Mouse (Mus musculus): ENCODE results near the gene Ank3. TPM values are rescaled to one million over a fixed set of nuclear protein-coding genes. Genes with fewer than 3 reads are reported as not detected.
A peak's percentile ranks its signal among the peaks of the same experiment; 100 is the strongest.

Gene Ank3
- polyA plus RNA-seq, 1 experiment, result 9.3 TPM

DNA sequence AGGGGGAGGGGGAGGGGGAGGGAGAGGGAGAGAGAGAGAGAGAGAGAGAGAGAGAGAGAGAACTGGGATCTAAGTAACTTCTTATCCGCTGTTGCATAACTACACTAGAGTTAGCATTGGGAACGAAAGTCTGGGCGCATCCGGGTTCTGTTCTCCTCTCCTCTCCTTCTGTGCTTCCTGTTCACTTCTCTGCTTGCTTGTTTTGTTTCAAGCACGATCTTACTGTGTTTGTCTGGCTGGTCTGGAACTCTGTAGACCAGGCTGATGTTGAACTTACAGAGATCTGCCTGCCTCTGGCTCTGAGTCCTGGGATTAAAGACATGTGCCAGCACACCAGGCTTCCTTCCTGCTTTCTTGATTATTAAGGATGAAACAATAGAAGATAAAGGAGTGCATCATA is 519.1 kb downstream of the Ank3 start:
- 83% methylated on average over 5 of the region's 5 CpGs for WGBS
- no peak overlapping the region for H3K4me3 ChIP-seq (ENCODE audit: low read depth, low read length)
- H3K27me3 ChIP-seq (ENCODE audit: control insufficient read depth, insufficient read depth, low read length), result no peaks in the 10 kb centered on the region
- no peak overlapping the region for H3K27ac ChIP-seq (ENCODE audit: insufficient read depth, low read depth, low read length)
- H3K36me3 ChIP-seq (ENCODE audit: control insufficient read depth, insufficient read depth, low read length), result no peaks in the 10 kb centered on the region
- TF ChIP-seq CTCF (IDR thresholded peaks at IDR 0.05; ENCODE audit: extremely low read depth, insufficient read length, insufficient replicate concordance, low read depth, low read length) (no peak), POLR2A (IDR thresholded peaks at IDR 0.05; ENCODE audit: low read depth, low read length) (no peak)
- H3K4me1 ChIP-seq (ENCODE audit: control insufficient read depth, insufficient read depth, insufficient read length, low read length), result peaks cover 23% of the 10 kb centered on the region

DNA sequence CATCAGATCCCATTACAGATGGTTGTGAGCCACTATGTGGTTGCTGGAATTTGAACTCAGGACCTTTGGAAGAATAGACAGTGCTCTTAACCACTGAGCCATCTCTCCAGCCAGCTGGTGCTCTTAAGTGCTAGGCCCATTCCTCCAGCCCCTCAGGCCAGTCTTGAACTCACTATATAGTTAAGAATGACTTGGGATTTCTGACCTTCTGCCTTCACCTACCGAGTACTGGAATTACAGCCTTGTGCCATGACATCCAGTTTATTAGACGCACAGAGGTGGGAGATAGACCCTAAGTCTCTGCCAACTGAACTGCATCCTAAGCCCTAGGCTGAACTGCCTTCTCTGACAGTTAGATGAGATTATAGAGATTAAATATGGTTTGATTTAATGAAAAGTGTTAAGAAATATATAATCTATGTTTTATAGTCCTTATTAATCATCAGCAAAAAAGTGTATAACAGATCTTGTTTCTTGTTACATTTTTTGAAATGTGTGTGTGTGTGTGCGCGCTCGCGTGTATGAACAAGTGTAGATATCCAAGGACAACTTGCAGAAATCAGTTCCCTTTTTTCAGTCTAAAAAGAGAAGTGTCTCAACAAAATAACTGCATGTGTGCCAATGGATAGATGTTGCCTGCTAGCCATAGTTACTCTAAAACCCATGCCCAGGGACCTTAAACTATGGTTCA is 520.0 kb downstream of the Ank3 start:
- no peaks in the 10 kb centered on the region for H3K36me3 ChIP-seq (ENCODE audit: control insufficient read depth, insufficient read depth, low read length)
- no peak for TF ChIP-seq CTCF (IDR thresholded peaks at IDR 0.05; ENCODE audit: extremely low read depth, insufficient read length, insufficient replicate concordance, low read depth, low read length)
- no peak for TF ChIP-seq POLR2A (IDR thresholded peaks at IDR 0.05; ENCODE audit: low read depth, low read length)
- 90% methylated on average over 6 of the region's 6 CpGs for WGBS
- H3K27me3 ChIP-seq (ENCODE audit: control insufficient read depth, insufficient read depth, low read length), result no peaks in the 10 kb centered on the region
- H3K4me1 ChIP-seq (ENCODE audit: control insufficient read depth, insufficient read depth, insufficient read length, low read length), result peaks cover 23% of the 10 kb centered on the region
- H3K4me3 ChIP-seq (ENCODE audit: low read depth, low read length), result no peak overlapping the region
- H3K27ac ChIP-seq (ENCODE audit: insufficient read depth, low read depth, low read length), result no peak overlapping the region

DNA sequence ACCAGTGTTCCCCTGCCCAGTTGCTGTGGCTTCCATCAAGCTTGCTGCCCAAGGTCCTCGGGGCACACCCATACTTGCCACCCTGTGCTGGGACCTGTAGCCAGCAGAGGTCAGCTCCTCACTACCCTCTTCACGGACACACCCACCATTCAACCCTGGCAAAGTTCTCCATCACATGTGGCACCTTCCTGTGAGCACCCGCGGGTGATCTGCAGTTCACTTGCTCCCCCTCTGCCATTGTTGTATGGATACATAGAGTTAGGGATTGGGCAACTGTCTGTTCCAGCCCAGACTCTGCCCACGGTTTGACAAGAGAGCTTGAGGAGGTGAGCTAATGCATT is 520.5 kb downstream of the Ank3 start:
- 49% methylated on average over 5 of the region's 5 CpGs for WGBS
- Histone ChIP-seq H3K4me1 (ENCODE audit: control insufficient read depth, insufficient read depth, insufficient read length, low read length) (peaks cover 25% of the 10 kb centered on the region), H3K27me3 (ENCODE audit: control insufficient read depth, insufficient read depth, low read length) (no peaks in the 10 kb centered on the region), H3K36me3 (ENCODE audit: control insufficient read depth, insufficient read depth, low read length) (no peaks in the 10 kb centered on the region), H3K4me3 (ENCODE audit: low read depth, low read length) (no peak overlapping the region), H3K27ac (ENCODE audit: insufficient read depth, low read depth, low read length) (no peak overlapping the region)
- TF ChIP-seq CTCF (IDR thresholded peaks at IDR 0.05; ENCODE audit: extremely low read depth, insufficient read length, insufficient replicate concordance, low read depth, low read length), result no peak

DNA sequence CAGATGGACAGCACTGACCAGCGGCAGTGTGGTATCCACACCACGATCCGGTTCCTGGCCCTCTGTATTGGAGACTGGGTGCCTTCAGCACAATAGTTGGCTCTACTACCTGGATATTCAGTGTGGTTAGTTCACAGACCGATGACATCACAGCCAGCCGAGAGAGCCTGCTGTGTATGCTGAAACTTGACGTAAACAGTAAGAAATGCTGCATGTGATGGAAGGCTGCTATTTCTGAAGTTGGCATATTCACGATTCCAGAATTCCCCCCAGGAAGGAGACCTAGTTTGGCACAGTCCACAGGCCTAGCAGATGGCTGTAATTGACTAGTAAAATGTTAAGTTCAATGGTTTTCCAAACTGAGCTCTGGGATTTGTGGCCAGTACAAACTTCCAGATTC is 521.2 kb downstream of the Ank3 start:
- Histone ChIP-seq H3K27me3 (ENCODE audit: control insufficient read depth, insufficient read depth, low read length) (no peaks in the 10 kb centered on the region), H3K4me3 (ENCODE audit: low read depth, low read length) (no peak overlapping the region), H3K27ac (ENCODE audit: insufficient read depth, low read depth, low read length) (no peak overlapping the region), H3K4me1 (ENCODE audit: control insufficient read depth, insufficient read depth, insufficient read length, low read length) (peaks cover 25% of the 10 kb centered on the region), H3K36me3 (ENCODE audit: control insufficient read depth, insufficient read depth, low read length) (no peaks in the 10 kb centered on the region)
- TF ChIP-seq POLR2A (IDR thresholded peaks at IDR 0.05; ENCODE audit: low read depth, low read length) (no peak), CTCF (IDR thresholded peaks at IDR 0.05; ENCODE audit: extremely low read depth, insufficient read length, insufficient replicate concordance, low read depth, low read length) (no peak)
- 81% methylated on average over 7 of the region's 7 CpGs for WGBS

DNA sequence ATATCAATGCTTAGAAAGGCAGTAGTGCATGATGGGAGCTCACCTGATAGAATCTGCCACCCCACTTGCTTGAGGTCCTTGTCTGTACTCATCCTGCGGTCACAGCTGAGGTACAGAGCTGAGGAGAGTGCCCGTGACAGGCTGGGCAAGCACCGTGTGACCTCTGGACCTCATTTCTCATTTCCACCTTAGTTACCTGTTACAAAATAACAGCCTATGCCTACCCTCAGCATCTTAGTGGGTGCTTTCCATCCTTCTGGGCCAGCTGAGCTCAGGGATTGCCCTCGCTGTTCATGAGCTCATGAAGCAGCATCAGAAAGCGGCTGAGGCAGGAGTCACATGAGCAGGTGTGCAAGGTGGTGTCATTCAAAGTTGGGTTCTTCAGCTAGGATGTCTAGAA is 523.5 kb downstream of the Ank3 start:
- H3K4me3 ChIP-seq (ENCODE audit: low read depth, low read length), result no peak overlapping the region
- peaks cover 20% of the 10 kb centered on the region for H3K4me1 ChIP-seq (ENCODE audit: control insufficient read depth, insufficient read depth, insufficient read length, low read length)
- peak overlapping the region; percentile 16; the same call in 1 of the 2 replicates for H3K27ac ChIP-seq (ENCODE audit: insufficient read depth, low read depth, low read length)
- WGBS, result 64% methylated on average over 5 of the region's 5 CpGs
- no peaks in the 10 kb centered on the region for H3K36me3 ChIP-seq (ENCODE audit: control insufficient read depth, insufficient read depth, low read length)
- H3K27me3 ChIP-seq (ENCODE audit: control insufficient read depth, insufficient read depth, low read length), result no peaks in the 10 kb centered on the region
- no peak for TF ChIP-seq CTCF (IDR thresholded peaks at IDR 0.05; ENCODE audit: extremely low read depth, insufficient read length, insufficient replicate concordance, low read depth, low read length)
- no peak for TF ChIP-seq POLR2A (IDR thresholded peaks at IDR 0.05; ENCODE audit: low read depth, low read length)

DNA sequence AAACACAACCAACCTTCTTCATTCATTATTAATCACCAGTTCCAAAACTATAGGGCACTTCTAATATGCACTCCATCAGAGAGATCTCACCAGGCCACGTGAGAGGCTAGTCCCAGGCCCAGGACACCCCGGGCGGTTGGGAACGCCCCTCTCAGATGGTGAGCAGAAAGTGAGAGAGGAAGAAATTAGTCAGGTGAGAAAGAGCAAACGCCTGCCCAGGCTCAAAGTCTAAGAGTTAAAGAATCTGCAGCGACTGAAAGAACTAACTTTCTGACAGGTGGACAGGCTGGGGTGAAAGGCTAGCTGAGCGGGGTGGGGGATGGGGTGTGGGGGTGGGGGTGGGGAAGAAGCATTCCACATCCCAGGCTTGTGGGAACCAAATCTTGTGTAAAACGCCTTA is 525.2 kb downstream of the Ank3 start:
- Histone ChIP-seq H3K4me3 (ENCODE audit: low read depth, low read length) (no peak overlapping the region), H3K27me3 (ENCODE audit: control insufficient read depth, insufficient read depth, low read length) (no peaks in the 10 kb centered on the region), H3K36me3 (ENCODE audit: control insufficient read depth, insufficient read depth, low read length) (no peaks in the 10 kb centered on the region), H3K4me1 (ENCODE audit: control insufficient read depth, insufficient read depth, insufficient read length, low read length) (peaks cover 14% of the 10 kb centered on the region), H3K27ac (ENCODE audit: insufficient read depth, low read depth, low read length) (peak overlapping the region; percentile 95)
- 6% methylated on average over 8 of the region's 8 CpGs for WGBS
- TF ChIP-seq CTCF (IDR thresholded peaks at IDR 0.05; ENCODE audit: extremely low read depth, insufficient read length, insufficient replicate concordance, low read depth, low read length) (no peak), POLR2A (IDR thresholded peaks at IDR 0.05; ENCODE audit: low read depth, low read length) (no peak)

DNA sequence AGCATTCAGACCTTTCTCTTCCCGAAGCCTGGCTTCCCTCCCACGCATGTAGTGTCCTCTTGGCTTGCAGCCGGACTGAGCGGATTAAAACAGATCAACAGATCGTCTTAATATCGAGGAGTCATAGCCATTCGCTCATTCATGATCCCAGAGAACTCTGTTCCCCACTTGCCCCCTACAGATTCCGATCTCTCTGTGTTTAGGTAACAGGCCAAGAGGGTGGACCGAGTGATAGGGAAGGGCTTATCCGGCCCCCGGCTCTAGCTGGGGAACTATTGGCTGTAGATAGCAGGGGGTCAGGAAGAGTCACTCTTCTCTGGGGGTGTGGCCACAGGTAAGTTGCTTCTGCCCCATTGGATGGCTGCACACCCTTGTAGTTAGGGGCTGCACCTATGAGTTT is 525.7 kb downstream of the Ank3 start:
- Histone ChIP-seq H3K4me1 (ENCODE audit: control insufficient read depth, insufficient read depth, insufficient read length, low read length) (peaks cover 12% of the 10 kb centered on the region; the same call in 1 of the 2 replicates), H3K27ac (ENCODE audit: insufficient read depth, low read depth, low read length) (peak overlapping the region; percentile 95), H3K27me3 (ENCODE audit: control insufficient read depth, insufficient read depth, low read length) (no peaks in the 10 kb centered on the region), H3K36me3 (ENCODE audit: control insufficient read depth, insufficient read depth, low read length) (no peaks in the 10 kb centered on the region), H3K4me3 (ENCODE audit: low read depth, low read length) (peak overlapping the region; percentile 35)
- no peak for TF ChIP-seq CTCF (IDR thresholded peaks at IDR 0.05; ENCODE audit: extremely low read depth, insufficient read length, insufficient replicate concordance, low read depth, low read length)
- no peak; the same call in 1 of the 2 replicates for TF ChIP-seq POLR2A (IDR thresholded peaks at IDR 0.05; ENCODE audit: low read depth, low read length)
- 5% methylated on average over 11 of the region's 11 CpGs for WGBS
